ENCODE assay signal across 17 mouse cellular contexts in the genomic region with DNA sequence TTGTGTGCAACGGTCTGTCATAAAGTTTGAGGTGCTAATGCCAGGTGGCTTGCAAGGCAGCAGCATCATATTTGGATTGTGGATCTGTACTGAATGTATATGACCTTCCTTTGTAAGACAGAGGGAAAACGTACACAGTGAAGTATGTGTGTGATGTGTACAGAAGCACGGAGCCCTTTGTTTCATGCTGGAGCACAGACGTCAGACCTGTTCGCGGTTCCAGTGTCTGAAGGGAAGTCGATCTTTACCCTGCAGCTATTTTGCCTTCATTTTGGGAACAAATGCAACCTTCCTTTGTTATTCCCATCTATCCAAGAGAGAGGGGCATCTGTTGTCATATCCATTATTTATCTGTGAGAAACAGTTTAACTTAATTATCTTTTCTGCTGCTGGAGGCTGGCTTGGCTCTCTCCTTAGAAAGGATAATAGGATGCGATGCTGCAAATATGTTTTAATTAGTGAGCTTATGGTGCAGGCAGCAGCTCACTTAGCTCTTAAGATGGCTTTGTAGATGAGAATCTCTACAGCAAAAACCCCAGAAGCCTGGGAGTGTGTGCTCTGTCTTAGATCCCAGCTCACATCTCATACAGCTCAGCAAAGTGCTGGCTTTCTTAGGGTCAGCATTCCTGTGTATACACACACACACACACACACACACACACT.
DNase-seq lines count a peak whose midpoint lies in the region; ATAC-seq lines count a peak whose summit lies in the region.
"Had no signal": no experiment of that assay in that cellular context is flagged by ENCODE, and none has a peak within 500 bp of the region (broad histone marks: within the 10 kb centered on the region; RNA-seq: fewer than 3 reads in every experiment).

No protein-coding gene starts in this region.

- H3K36me3 ChIP-seq in forebrain, embryonic 16.5 days (ENCODE audit: control insufficient read depth, insufficient read depth), result no peaks in the 10 kb centered on the region
- H3K36me3 ChIP-seq in midbrain, embryonic 12.5 days, result no peaks in the 10 kb centered on the region
- H3K36me3 ChIP-seq in kidney, embryonic 15.5 days, result no peaks in the 10 kb centered on the region
- H3K36me3 ChIP-seq: embryonic facial prominence, embryonic 15.5 days; limb, embryonic 12.5 days had no signal

- ATAC-seq in frontal cortex, adult (ENCODE audit: low TSS enrichment), result peak; percentile 47
- peak; percentile 83 for ATAC-seq in forebrain, embryonic 16.5 days
- peak; percentile 71 for ATAC-seq in midbrain, embryonic 12.5 days (ENCODE audit: low FRiP score, low read depth)
- no peak for ATAC-seq in kidney, embryonic 15.5 days (replicated peaks; ENCODE audit: low FRiP score)
- ATAC-seq: intestine, embryonic 16.5 days had no signal

- H3K4me3 ChIP-seq in forebrain, embryonic 16.5 days (replicated peaks; ENCODE audit: low read length), result no peak overlapping the region
- H3K4me3 ChIP-seq in midbrain, embryonic 12.5 days, result no peak overlapping the region
- no peak overlapping the region for H3K4me3 ChIP-seq in kidney, embryonic 15.5 days (replicated peaks)
- H3K4me3 ChIP-seq: embryonic facial prominence, embryonic 15.5 days; limb, embryonic 12.5 days had no signal

- no peak for DNase-seq in frontal cortex, postnatal 10 days (ENCODE audit: low spot score in 2 of 2)
- peak; percentile 53 for DNase-seq in retina, embryonic 14.5 days (ENCODE audit: low spot score)
- DNase-seq in left cerebral cortex, adult 8-10 months (ENCODE audit: low spot score in 2 of 2), result no peak
- DNase-seq in spleen, adult 18-20 months, result no peak
- DNase-seq: adrenal gland, adult 2 months; cerebellum, postnatal 25 days; heart, adult 11 months; kidney, postnatal 25 days; lung, postnatal 36 days; thymus, postnatal 4 days had no signal

- 24% methylated on average over 8 of the region's 8 CpGs for WGBS in forebrain, embryonic 16.5 days
- 46% methylated on average over 8 of the region's 8 CpGs for WGBS in midbrain, embryonic 12.5 days
- WGBS in kidney, embryonic 15.5 days, result 82% methylated on average over 8 of the region's 8 CpGs

- H3K27ac ChIP-seq in forebrain, embryonic 16.5 days (ENCODE audit: low read length), result peak overlapping the region; percentile 50
- H3K27ac ChIP-seq in midbrain, embryonic 12.5 days (replicated peaks), result peak overlapping the region; percentile 79
- H3K27ac ChIP-seq in kidney, embryonic 15.5 days, result no peak overlapping the region
- H3K27ac ChIP-seq: embryonic facial prominence, embryonic 15.5 days; limb, embryonic 12.5 days had no signal

- no peaks in the 10 kb centered on the region for H3K27me3 ChIP-seq in forebrain, embryonic 16.5 days (replicated peaks; ENCODE audit: control insufficient read depth, insufficient read depth, low read length)
- no peaks in the 10 kb centered on the region for H3K27me3 ChIP-seq in midbrain, embryonic 12.5 days
- H3K27me3 ChIP-seq in kidney, embryonic 15.5 days, result no peaks in the 10 kb centered on the region
- H3K27me3 ChIP-seq: embryonic facial prominence, embryonic 15.5 days; limb, embryonic 12.5 days had no signal

- peaks cover 19% of the 10 kb centered on the region for H3K4me1 ChIP-seq in forebrain, embryonic 16.5 days (replicated peaks; ENCODE audit: control insufficient read depth, insufficient read depth, low read length)
- peaks cover 19% of the 10 kb centered on the region for H3K4me1 ChIP-seq in midbrain, embryonic 12.5 days
- H3K4me1 ChIP-seq in kidney, embryonic 15.5 days, result no peaks in the 10 kb centered on the region
- H3K4me1 ChIP-seq: embryonic facial prominence, embryonic 15.5 days; limb, embryonic 12.5 days had no signal

- peak overlapping the region; percentile 28 for H3K4me2 ChIP-seq in forebrain, embryonic 16.5 days (ENCODE audit: low read length)
- 0 out of 2 replicates have a peak overlapping the region, but pooled peaks have one; percentile 0 for H3K4me2 ChIP-seq in midbrain, embryonic 12.5 days (replicated peaks)
- no peak overlapping the region for H3K4me2 ChIP-seq in kidney, embryonic 15.5 days
- H3K4me2 ChIP-seq: embryonic facial prominence, embryonic 15.5 days; limb, embryonic 12.5 days had no signal

- no peaks in the 10 kb centered on the region for H3K9me3 ChIP-seq in forebrain, embryonic 16.5 days (ENCODE audit: control insufficient read depth, low read length)
- H3K9me3 ChIP-seq in midbrain, embryonic 12.5 days, result no peaks in the 10 kb centered on the region
- no peaks in the 10 kb centered on the region for H3K9me3 ChIP-seq in kidney, embryonic 15.5 days (replicated peaks)
- H3K9me3 ChIP-seq: embryonic facial prominence, embryonic 15.5 days; limb, embryonic 12.5 days had no signal

- H3K9ac ChIP-seq in forebrain, embryonic 16.5 days (replicated peaks; ENCODE audit: low read depth, low read length), result peak overlapping the region; percentile 17; the same call in 1 of the 2 replicates
- no peak overlapping the region for H3K9ac ChIP-seq in midbrain, embryonic 12.5 days (replicated peaks)
- H3K9ac ChIP-seq in kidney, embryonic 15.5 days, result no peak overlapping the region
- H3K9ac ChIP-seq: embryonic facial prominence, embryonic 15.5 days; limb, embryonic 12.5 days had no signal
